Mouse (Mus musculus) layer of hippocampus, postnatal 14 days (tissue): ENCODE results near the gene Defb15. TPM values are rescaled to one million over a fixed set of nuclear protein-coding genes. Genes with fewer than 3 reads are reported as not detected.
"Not testable (repeated sequence)": the region's sequence is repeated elsewhere in the genome, so short reads cannot be mapped to it uniquely, and the experiment has no call there.

ENCODE experiments used
- DNase-seq, 2 experiments: peaks; one replicate each; pipeline ENCODE4 v3.0.0; 2021 to 2022; ENCODE audit warnings: low spot score in 2 of 2, mixed read lengths in 1 of 2
- long read RNA-seq, 2 experiments: library from polyadenylated mRNA; stranded (forward); transcript quantifications; one replicate each; pipeline ENCODE4 v2.0.0; 2021
- total RNA-seq, 2 experiments: library from RNA; stranded (reverse); gene quantifications; 2 replicates each; pipeline ENCODE4 v1.2.3; 2021

Gene Defb15
- not detected for total RNA-seq
- long read RNA-seq, experiment 1 = 0 reads
- long read RNA-seq, experiment 2 = 0 reads

DNA sequence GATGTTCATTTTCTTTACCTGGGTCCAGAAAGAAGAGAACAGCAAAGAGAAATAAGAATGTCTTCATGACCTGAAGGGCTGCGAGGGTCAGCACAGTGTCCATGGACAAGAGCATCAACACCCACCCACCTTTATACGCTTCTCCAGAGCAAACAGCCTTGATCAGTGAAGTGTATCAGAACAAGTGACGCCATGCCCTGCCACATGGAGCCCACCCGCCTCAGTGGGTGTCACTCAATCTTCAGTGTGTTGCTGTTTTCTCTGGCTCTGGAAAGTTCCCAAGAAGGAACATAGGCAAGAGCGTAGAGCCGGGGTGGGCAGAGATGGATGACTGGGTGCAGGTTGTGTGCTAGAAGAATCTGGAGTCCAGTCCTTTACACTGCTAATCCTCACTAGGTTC is at the start of gene Defb15:
Gene Defb15, minus strand, starts transcription at position 101 of the 400 bp plus-strand sequence.
- DNase-seq = no peak

DNA sequence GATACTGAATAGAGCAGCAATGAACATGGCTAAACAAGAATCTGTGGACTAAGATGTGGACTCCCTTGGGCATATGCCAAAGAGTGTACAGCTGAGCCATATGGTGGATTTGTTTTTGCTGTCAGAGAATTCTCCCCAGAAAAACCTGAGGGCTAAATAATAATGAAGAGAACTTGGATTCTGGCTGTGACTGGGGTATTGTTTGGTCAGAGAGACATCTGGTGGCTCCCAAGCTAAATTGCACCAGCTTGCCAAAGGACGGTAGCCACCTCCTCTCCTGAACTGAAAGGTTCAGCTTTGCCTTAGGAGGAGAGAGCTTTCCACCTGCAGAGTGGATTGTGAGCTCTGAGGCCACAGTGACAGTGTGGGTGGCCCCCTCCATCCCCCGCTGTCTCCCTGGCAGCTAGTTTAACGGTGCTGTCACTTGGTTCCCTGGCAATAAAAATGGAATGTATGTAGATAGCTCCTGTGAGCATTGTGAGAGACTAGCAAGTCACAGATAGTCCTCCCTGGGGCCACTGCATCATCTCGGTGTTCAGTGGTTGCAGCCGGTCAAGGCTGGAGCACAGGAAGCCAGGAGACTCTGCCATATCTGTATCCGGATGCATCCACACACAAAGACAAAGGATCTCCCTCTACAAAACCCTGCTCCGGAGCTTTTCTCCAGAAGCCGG is 49.3 kb upstream of the Defb15 start:
- DNase-seq = peak; percentile 22 to 29

DNA sequence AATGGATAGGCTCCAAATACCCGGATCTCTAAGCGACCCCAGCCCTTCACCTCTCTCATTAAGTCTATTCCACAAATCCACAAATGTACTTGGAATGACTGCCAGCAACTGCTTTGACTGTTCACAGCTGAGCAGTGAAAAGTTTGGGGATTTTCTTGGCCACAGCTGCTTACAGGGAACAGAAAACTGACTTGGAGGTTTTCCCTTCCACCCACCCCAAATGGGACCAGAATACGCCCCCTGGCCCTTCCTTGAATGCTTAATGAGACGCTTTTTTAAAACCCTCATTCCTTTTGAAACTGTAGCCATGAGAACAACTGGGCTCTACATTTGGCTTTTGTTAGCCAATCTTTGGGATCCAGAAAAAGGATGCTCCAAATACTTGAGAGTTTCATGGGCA is 45.7 kb upstream of the Defb15 start:
- DNase-seq = peak in 1 of 2 experiments; percentile 59

DNA sequence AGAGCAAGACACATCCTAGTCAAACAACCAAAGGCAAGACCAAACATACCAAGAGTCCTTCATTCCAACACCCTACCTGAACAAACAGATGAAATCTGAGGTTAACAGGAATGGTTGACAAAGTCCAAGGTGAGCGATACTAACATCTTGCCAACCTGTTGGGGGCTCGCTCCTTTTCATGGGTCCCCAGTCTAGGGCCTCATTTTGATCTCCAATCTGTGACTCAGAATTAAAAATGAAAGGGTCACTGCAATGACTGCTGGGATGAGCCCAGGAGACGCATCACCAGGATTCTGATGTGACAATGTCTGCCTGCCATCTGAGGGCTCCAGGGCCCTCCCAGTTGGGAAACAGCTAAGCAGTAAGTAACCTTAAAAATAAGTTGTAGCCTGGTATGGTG is 37.0 kb upstream of the Defb15 start, which contains the start of gene Ccdc70:
Gene Ccdc70, plus strand, starts transcription at position 301 of the 400 bp plus-strand sequence.
- DNase-seq = no peak

DNA sequence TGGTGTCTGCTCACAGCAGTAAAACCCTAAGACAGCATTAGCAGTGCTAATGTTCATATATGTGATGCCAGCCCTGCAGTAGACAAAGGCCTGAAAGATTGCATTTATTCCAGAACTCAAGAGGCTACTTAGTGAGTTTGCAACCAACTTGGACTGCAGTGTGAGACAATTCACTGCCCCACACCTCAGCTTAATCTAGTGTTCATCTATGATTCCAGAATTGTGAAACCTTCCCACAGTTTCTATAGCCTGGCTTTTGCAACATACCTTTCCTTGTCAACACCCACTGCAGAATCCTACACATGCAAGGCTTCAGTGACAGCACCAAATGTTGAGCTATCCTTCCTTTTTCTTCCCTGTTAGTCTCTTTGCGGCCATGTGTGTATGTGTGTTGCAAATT is 34.1 kb upstream of the Defb15 start:
- no peak for DNase-seq

DNA sequence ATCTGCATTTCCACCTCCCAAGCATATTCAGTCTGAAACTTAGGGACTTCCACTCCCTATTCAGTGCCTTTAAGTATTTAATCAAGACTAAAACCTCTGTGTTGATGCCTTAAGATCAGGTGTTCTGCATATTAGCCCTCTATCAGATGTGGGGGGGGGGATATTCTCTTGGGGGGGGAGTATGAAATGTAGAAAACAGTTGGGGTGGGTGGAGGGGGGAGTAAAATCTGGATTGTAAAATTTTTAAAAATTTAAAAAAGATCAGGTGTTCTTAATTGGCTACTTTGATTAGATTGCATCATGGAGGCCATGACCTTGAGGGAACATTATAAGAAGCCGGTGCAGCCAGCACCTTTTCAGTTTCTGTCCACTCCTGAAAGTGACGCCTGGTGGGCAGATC is 25.9 kb upstream of the Defb15 start, which contains the start of gene Fam90a1a:
Gene Fam90a1a, plus strand, starts transcription at position 301 of the 400 bp plus-strand sequence.
- no peak for DNase-seq

DNA sequence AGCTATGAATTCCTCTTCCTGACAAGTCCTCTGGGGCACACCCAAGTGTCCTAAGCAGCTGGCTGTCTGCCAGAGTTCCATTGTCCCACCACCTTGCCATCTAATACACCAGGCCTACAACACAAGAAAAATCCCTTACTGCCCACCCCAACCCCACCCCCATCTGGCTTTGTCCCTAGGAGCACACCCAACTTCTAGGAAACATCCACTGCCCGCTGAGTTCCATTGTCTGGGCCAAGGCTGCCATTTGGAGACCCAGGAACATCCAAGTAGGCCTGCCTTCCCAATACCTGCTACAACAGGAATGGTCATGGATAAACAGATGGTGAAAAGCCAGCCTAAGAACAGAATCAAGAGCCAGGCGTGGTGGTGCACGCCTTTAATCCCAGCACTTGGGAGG is 23.8 kb upstream of the Defb15 start:
- DNase-seq = no peak

DNA sequence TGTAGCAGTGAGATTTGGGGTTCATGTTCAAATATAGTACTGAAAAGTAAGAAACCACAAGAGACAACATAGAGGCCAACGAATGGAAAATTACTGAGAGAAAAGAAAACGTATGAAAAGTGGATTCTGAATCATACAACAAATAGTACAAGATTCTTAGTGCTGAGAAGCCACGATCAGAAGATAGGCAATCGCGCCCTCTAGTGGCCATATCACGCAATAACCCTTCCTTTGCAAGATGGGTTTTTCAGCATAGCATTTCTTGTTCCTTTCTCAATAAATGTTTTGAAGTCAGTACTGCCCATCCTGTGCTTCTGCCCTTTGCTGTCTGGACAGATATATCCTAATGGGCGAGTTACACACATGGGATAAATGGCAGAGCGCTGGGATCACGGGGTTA is 22.8 kb upstream of the Defb15 start:
- DNase-seq = peak; percentile 31 to 44

DNA sequence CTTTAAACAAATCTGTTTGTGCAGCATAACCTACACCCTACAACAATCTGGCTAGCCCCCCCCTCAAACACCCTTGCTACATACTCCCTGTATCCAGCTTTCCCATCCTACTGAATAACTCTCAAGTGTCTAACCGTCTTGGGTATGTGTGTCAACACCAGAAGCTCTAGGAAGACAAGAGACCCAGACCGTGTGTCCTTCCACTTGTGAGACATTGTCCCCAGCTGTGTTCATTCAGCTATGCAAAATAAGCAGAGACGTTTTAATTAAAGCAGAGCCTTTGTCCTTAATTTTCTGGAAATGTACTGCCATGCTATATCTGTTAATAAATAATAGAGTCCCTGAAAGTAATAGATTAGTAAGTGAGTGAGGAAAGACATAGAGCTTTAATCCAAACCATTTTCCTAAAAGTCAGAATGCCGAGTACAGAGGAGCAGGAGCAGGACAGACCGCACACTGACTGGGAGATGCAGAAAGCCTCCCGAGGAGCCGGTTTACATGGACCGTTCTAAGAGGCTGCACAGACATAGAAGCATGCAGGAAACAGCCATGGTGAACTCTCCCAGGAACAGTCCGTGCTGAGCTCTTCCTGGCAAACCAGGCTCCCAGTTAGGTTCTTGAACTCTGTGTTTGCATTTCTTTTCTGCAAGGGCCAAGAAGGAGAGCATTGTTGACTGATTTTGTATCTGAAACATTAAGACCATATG is 15.0 kb upstream of the Defb15 start:
- DNase-seq = no peak

DNA sequence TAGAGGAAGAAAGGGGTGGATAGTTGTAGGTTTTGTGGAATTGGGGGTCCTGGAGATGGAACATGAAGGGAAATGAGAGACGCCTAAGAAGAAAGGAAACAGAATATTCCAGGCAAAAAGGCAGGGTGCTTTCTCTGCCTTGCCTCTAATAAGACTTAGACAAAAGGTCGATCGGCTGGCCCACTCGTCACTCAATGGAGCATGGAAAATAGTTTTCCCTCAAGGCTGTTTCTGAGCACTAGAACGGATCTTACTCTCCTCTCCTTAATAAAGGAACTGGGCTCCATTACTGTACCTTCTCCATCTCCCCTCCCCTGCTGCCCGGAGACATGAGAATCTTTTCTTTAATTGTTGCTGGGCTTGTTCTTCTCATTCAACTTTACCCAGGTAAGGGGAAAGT is 14.0 kb upstream of the Defb15 start, which contains the start of gene Defb13:
Gene Defb13, plus strand, starts transcription at position 301 of the 400 bp plus-strand sequence.
- DNase-seq = no peak

DNA sequence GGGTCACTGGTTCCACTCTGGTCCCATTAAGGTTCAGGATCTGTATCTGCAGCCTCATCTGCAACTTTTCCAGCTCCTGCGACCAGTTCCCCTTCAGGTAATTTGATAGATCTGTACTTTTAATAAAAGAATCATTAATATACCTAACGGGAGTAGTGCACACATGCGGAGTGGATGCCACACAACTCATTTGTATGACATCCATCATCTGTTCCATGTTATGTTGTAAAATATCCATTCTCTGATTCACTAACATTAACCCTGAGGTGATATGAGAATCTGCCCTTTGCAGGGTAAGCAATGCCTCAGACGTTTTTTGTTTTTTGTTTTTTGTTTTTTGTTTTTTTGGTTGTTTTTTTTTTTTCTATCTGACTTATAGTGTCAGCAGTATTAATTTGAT is 5.5 kb upstream of the Defb15 start, which contains the start of gene Defb35:
Gene Defb35, plus strand, starts transcription at position 301 of the 400 bp plus-strand sequence.
- DNase-seq = not testable (repeated sequence)

DNA sequence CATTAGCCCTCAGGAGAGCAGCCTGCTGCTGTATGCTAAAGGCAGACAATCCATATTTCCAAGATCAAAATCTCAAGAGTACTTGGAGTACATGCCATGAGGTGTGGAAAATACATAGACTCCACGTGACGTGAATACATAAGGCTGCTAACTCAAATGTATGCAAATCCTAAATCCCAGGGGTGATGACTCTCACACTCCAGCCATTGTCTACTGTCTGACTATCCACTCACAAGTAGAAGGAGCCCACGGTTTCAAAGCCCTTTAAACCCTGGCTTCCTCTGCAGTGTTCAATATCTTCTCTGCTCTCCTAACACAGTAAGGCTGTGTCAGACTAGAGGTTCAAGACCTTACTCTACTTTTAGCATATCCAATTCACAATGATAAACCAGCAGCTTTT is 1.8 kb downstream of the Defb15 start:
- not testable (repeated sequence) for DNase-seq

DNA sequence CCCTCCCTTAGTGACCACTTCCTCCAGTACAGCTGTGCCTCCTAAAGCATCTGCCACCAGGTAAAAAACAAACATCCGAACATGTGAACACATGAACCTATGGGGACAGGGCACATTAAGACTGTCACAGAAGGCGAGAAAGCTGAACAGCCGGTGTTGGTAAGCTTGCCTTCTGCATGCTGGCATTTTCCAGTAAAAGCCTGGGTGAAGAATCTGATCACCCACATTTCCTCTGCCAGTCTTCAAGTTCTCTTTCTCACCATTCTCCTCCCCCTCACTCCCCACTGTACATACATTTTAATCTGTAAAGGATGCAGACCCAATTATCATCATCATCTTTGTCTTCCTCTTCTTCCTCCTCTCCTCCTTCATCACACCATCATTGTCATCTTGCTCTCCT is 16.9 kb downstream of the Defb15 start:
- DNase-seq = peak; percentile 8

DNA sequence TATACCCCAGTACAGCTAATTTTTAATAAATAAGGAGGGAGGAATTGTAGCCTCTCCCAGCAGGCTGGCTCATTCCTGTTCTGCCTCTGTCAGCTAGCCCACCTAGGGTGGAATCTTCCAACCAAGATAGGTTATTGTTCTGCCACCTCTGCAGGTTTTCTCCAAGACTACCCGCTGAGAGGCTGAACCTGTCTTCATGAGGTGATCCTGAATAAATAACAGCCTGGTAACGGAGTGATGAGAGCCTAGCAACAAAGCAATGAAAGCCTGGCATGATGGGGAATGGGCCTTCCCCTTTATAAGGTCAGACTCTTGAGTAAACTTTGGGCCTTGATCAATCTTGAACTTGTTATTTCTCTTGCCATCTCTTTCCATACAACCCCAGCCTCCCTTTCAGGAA is 20.0 kb downstream of the Defb15 start:
- no peak for DNase-seq

DNA sequence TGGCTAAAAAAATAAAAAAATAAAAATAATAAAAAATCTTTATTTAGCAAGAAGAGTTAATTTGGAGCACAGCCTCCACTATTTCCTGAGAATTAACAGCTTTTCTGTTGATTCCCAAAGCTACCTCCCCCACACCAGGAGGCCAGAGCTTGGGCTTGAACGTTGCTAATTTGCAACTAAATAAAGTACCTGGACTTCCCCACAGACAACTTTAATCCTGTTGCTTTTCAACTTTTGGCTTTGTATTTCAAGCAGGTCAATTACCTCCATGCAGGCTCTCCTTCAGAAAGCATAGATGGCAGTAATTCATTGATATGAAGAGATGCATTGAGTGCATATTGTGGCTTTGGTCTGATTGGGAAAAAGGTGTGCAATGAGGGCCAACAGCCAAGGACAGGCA is 20.6 kb downstream of the Defb15 start:
- DNase-seq = no peak

DNA sequence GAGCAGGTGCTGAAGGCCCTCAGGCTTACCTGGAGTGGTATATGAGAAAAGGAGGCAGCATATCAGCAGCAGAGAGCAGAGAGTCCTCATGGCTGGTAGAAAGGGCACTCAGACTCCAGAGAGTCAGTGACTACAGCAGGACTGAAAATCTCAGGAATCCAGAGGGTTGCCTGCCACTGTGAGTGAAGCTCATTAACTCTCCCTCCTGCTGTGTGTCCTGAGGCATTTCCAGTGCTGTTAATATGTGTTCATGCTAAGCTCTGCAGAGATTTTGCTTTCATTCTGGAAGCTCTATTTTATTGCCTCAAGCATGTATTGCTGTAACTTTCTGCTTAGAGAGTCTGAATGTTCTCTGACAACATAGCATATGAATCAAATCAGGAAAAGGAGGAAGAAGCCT is 26.2 kb downstream of the Defb15 start, which contains the start of gene Defb11:
Gene Defb11, minus strand, starts transcription at position 123 of the 400 bp plus-strand sequence.
- not testable (repeated sequence) for DNase-seq

DNA sequence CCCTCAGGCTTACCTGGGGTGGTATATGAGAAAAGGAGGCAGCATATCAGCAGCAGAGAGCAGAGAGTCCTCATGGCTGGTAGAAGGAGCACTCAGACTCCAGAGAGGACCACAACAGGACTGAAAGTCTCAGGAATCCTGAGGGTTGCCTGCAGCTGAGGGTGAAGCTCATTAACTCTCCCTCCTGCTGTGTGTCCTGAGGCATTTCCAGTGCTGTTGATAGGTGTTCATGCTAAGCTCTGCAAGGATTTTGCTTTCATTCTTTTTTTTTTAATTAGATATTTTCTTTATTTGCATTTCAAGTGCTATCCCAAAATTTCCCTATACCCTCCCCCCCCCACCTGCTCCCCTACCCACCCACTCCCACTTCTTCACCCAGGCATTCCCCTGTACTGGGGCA is 47.2 kb downstream of the Defb15 start, which contains the start of gene Defb9:
Gene Defb9, minus strand, starts transcription at position 101 of the 400 bp plus-strand sequence.
- not testable (repeated sequence) for DNase-seq

Other genes starting within 250 kb of the Defb15 start
- not detected for gene AY761184, start 229.1 kb downstream of the Defb15 start, total RNA-seq
- gene Defa24, start 198.2 kb downstream of the Defb15 start, total RNA-seq = not detected
- gene Defb50, start 109.2 kb downstream of the Defb15 start, total RNA-seq = not detected
- not detected for gene Defb2, start 92.8 kb downstream of the Defb15 start, total RNA-seq
- not detected for gene Defb10, start 73.8 kb downstream of the Defb15 start, total RNA-seq
- gene Defb9, start 47.3 kb downstream of the Defb15 start, total RNA-seq = not detected
- gene Defb11, start 26.3 kb downstream of the Defb15 start, total RNA-seq = 1 to 10 TPM in 1 of 2 experiments, not detected in 1; 6.9 TPM
- gene Defb35, start 5.6 kb upstream of the Defb15 start, total RNA-seq = not detected
- not detected for gene Defb13, start 14.1 kb upstream of the Defb15 start, total RNA-seq
- not detected for gene Fam90a1a, start 26.0 kb upstream of the Defb15 start, total RNA-seq
- not detected for gene Ccdc70, start 37.1 kb upstream of the Defb15 start, total RNA-seq
- 1 to 10 TPM; 4.7 to 5.0 TPM for gene Atp7b, start 127.6 kb upstream of the Defb15 start, total RNA-seq
- 10 to 100 TPM; 28.4 to 34.9 TPM for gene Alg11, start 128.0 kb upstream of the Defb15 start, total RNA-seq
- gene Nek5, start 192.3 kb upstream of the Defb15 start, total RNA-seq = 1 to 10 TPM in 1 of 2 experiments, under 1 TPM in 1; 0.81 to 1.2 TPM
- 1 to 10 TPM; 2.5 to 4.0 TPM for gene Nek3, start 233.7 kb upstream of the Defb15 start, total RNA-seq